In the genomic region with DNA sequence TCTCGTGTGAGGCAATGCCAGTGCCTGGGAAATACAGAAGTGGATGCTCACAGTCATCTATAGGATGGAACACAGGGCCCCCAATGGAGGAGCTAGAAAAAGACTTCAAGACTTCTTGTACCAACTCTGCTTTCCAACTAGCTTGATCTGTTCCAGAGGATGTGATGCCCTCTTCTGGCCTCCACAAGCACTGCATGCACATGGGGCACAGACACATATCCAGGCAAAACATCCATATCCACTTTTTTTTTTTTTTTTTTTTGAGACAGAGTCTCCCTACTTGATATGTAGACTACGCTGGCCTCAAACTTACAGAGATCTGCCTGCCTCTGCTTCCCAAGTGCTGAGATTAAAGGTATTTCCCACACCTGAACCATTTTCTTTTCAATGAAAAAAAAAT, we compare ENCODE assay signal across 13 mouse cellular contexts. TPM values are rescaled to one million over a fixed set of nuclear protein-coding genes. Genes with fewer than 3 reads are reported as not detected.
A peak's percentile ranks its signal among the peaks of the same experiment; 100 is the strongest.
DNase-seq lines count a peak whose midpoint lies in the region; ATAC-seq and TF ChIP-seq lines count a peak whose summit lies in the region.
"Had no signal": no experiment of that assay in that cellular context is flagged by ENCODE, and none has a peak within 500 bp of the region (broad histone marks: within the 10 kb centered on the region; RNA-seq: fewer than 3 reads in every experiment).

No protein-coding gene starts in this region.

- no peaks in the 10 kb centered on the region for H3K36me3 ChIP-seq in kidney, postnatal 0 days (ENCODE audit: insufficient read depth, low read length)
- no peaks in the 10 kb centered on the region for H3K36me3 ChIP-seq in kidney, embryonic 14.5 days (ENCODE audit: control insufficient read depth, insufficient read depth, low read length)
- H3K36me3 ChIP-seq: lung, embryonic 15.5 days had no signal

- DNase-seq in kidney, postnatal 0 days (ENCODE audit: low spot score), result no peak
- peak; percentile 31 to 38 for DNase-seq in B cell, adult 2 months
- DNase-seq in MEL-GATA-1-ER (ENCODE audit: extremely low read depth, low read depth), result peak; percentile 33
- peak; percentile 25 to 45 for DNase-seq in kidney, postnatal 25 days
- no peak for DNase-seq in left cerebral cortex, adult 11 months (ENCODE audit: low spot score)
- no peak for DNase-seq in adrenal gland, postnatal 36 days
- no peak for DNase-seq in left cerebral cortex, adult 2 months (ENCODE audit: extremely low spot score in 1 of 2, low spot score in 2 of 2)
- DNase-seq: cerebellum, adult 18-20 months; layer of hippocampus, postnatal 36 days; right cerebral cortex, postnatal 4 days had no signal

- no peak overlapping the region for H3K27ac ChIP-seq in kidney, postnatal 0 days
- no peak overlapping the region for H3K27ac ChIP-seq in kidney, embryonic 14.5 days (ENCODE audit: low read depth, low read length)
- no peak overlapping the region for H3K27ac ChIP-seq in left cerebral cortex, adult 2 months
- H3K27ac ChIP-seq: lung, embryonic 15.5 days had no signal

- H3K27me3 ChIP-seq in kidney, postnatal 0 days (ENCODE audit: insufficient read depth, low read length), result no peaks in the 10 kb centered on the region
- H3K27me3 ChIP-seq in kidney, embryonic 14.5 days (ENCODE audit: control insufficient read depth, insufficient read depth, low read length), result no peaks in the 10 kb centered on the region
- H3K27me3 ChIP-seq: lung, embryonic 15.5 days had no signal

- H3K4me1 ChIP-seq in kidney, postnatal 0 days (replicated peaks; ENCODE audit: insufficient read depth, low read length), result no peaks in the 10 kb centered on the region
- no peaks in the 10 kb centered on the region for H3K4me1 ChIP-seq in kidney, embryonic 14.5 days (ENCODE audit: control insufficient read depth, insufficient read depth, low read length)

- intact Hi-C loops in left cerebral cortex, adult 2 months (cut with DNase I), result no loop called here

- no peak overlapping the region for H3K4me2 ChIP-seq in kidney, postnatal 0 days (ENCODE audit: low read length)
- no peak overlapping the region for H3K4me2 ChIP-seq in kidney, embryonic 14.5 days (replicated peaks; ENCODE audit: low read depth, low read length)
- H3K4me2 ChIP-seq: lung, embryonic 15.5 days had no signal

- no peak overlapping the region for H3K4me3 ChIP-seq in kidney, postnatal 0 days (replicated peaks; ENCODE audit: low read depth, low read length)
- no peak overlapping the region for H3K4me3 ChIP-seq in kidney, embryonic 14.5 days (ENCODE audit: low read length)
- no peak overlapping the region for H3K4me3 ChIP-seq in left cerebral cortex, adult 2 months
- H3K4me3 ChIP-seq: lung, embryonic 15.5 days; myocyte had no signal

- 96% methylated on average over 2 of the region's 2 CpGs for WGBS in kidney, postnatal 0 days
- 94% methylated on average over 2 of the region's 2 CpGs for WGBS in kidney, embryonic 14.5 days

- H3K9ac ChIP-seq in kidney, postnatal 0 days (ENCODE audit: low read depth, low read length), result no peak overlapping the region
- H3K9ac ChIP-seq in kidney, embryonic 14.5 days (ENCODE audit: low read depth, low read length), result no peak overlapping the region
- H3K9ac ChIP-seq: lung, embryonic 15.5 days had no signal

- H3K9me3 ChIP-seq in kidney, postnatal 0 days (replicated peaks; ENCODE audit: low read length), result no peaks in the 10 kb centered on the region
- no peaks in the 10 kb centered on the region for H3K9me3 ChIP-seq in kidney, embryonic 14.5 days (ENCODE audit: control insufficient read depth, low read length)
- H3K9me3 ChIP-seq: lung, embryonic 15.5 days had no signal

- ATAC-seq in kidney, postnatal 0 days (replicated peaks; ENCODE audit: low FRiP score, low read depth), result no peak
- ATAC-seq in kidney, embryonic 14.5 days (ENCODE audit: low FRiP score, low TSS enrichment), result no peak

- peak; percentile 48; the same call in 1 of the 2 replicates for TF ChIP-seq CTCF in kidney, postnatal 0 days (IDR thresholded peaks at IDR 0.05; ENCODE audit: low read depth)
- TF ChIP-seq CTCF in left cerebral cortex, adult 2 months (IDR thresholded peaks at IDR 0.05), result no peak; the same call in 1 of the 2 replicates

RNA-seq across cellular contexts. Expression of gene Cdkn2c, which starts 32.0 kb away (rescaled TPM):
- 5.9 and 7.2 TPM in 2 replicates for polyA plus RNA-seq in kidney, postnatal 0 days (2015; fragmentation: Nextera tagmentation; extraction: Ambion mirVana)
- 2.8 and 3.2 TPM in 2 replicates for polyA plus RNA-seq in kidney, embryonic 14.5 days (2014; fragmentation: Nextera tagmentation; extraction: Ambion mirVana)
- total RNA-seq in adrenal gland, postnatal 36 days (2021), result 10 to 100 TPM; 45.9 to 53.2 TPM
- total RNA-seq in left cerebral cortex, adult 2 months (2021), result 1 to 10 TPM; 3.4 to 4.5 TPM

RNA-seq across cellular contexts. Expression of gene Faf1, which starts 41.4 kb away (rescaled TPM):
- 22.2 and 22.6 TPM in 2 replicates for polyA plus RNA-seq in kidney, postnatal 0 days (2015; fragmentation: Nextera tagmentation; extraction: Ambion mirVana)
- polyA plus RNA-seq in kidney, embryonic 14.5 days (2014; fragmentation: Nextera tagmentation; extraction: Ambion mirVana), result 27.1 and 34.3 TPM in 2 replicates
- total RNA-seq in adrenal gland, postnatal 36 days (2021), result 10 to 100 TPM; 29.9 to 30.3 TPM
- total RNA-seq in left cerebral cortex, adult 2 months (2021), result 10 to 100 TPM; 24.0 to 24.3 TPM

Comparison
In these comparisons a context has a peak if more than half of its experiments do, and no peak if none do; other contexts are left out.
1. DNase-seq: peak in B cell, adult 2 months (2 of 2), MEL-GATA-1-ER (single experiment) and kidney, postnatal 25 days (2 of 2); none in kidney, postnatal 0 days (single experiment), left cerebral cortex, adult 11 months (single experiment), adrenal gland, postnatal 36 days (0 of 2) and left cerebral cortex, adult 2 months (0 of 2).
2. RNA of gene Cdkn2c, which starts 32.0 kb away (total RNA-seq): 45.9 to 53.2 TPM in adrenal gland, postnatal 36 days; 3.4 to 4.5 TPM in left cerebral cortex, adult 2 months; every median in the first group is over 4 times any median in the second.